Mouse (Mus musculus) layer of hippocampus, adult 18-20 months (tissue): ENCODE results near the gene Ptprn. TPM values are rescaled to one million over a fixed set of nuclear protein-coding genes. Genes with fewer than 3 reads are reported as not detected.

Experiments used
- DNase-seq, 2 experiments: peaks; one replicate each; pipeline ENCODE4 v3.0.0; 2022; ENCODE audit warnings: low spot score in 2 of 2
- total RNA-seq, 2 experiments: library from RNA; stranded (reverse); gene quantifications; 2 replicates each; pipeline ENCODE4 v1.2.3; 2021

Gene Ptprn
- total RNA-seq, 2 experiments from 2014 or later = 399 to 401 TPM

GRCm38 (mm10) chr1:75227653-75228052 is 36.6 kb downstream of the Ptprn start:
- DNase-seq = no peak

GRCm38 (mm10) chr1:75226138-75226537 is 38.2 kb downstream of the Ptprn start:
- DNase-seq = no peak

- no peak for DNase-seq
These were observed 38.8 kb downstream of the Ptprn start for GRCm38 (mm10) chr1:75225473-75225872.

- no peak for DNase-seq
These were observed 40.8 kb downstream of the Ptprn start for GRCm38 (mm10) chr1:75223532-75223931.

GRCm38 (mm10) chr1:75222926-75223325 is 41.4 kb downstream of the Ptprn start:
- no peak for DNase-seq

- no peak for DNase-seq
These were observed 42.8 kb downstream of the Ptprn start for GRCm38 (mm10) chr1:75221538-75221937.

- peak in 1 of 2 experiments; percentile 16 for DNase-seq
These were observed 44.8 kb downstream of the Ptprn start, which contains the start of gene Tuba4a for GRCm38 (mm10) chr1:75219531-75219930. TSS of gene Tuba4a (minus strand) at chr1:75219865.

GRCm38 (mm10) chr1:75219078-75219477 is 45.2 kb downstream of the Ptprn start:
- DNase-seq = peak; percentile 87 to 95

- peak; percentile 62 to 67 for DNase-seq
These were observed 45.9 kb downstream of the Ptprn start for GRCm38 (mm10) chr1:75218227-75219001.

- peak; percentile 30 to 58 for DNase-seq
These were observed 46.4 kb downstream of the Ptprn start for GRCm38 (mm10) chr1:75217893-75218226.

GRCm38 (mm10) chr1:75216797-75217585 is 47.3 kb downstream of the Ptprn start:
- no peak for DNase-seq

- no peak for DNase-seq
These were observed 48.5 kb downstream of the Ptprn start for GRCm38 (mm10) chr1:75215785-75216184.

- DNase-seq = peak; percentile 59 to 78
These were observed 49.4 kb downstream of the Ptprn start for GRCm38 (mm10) chr1:75214886-75215285.

- DNase-seq = no peak
These were observed 49.9 kb downstream of the Ptprn start for GRCm38 (mm10) chr1:75214442-75214841.

- no peak for DNase-seq
These were observed 51.2 kb downstream of the Ptprn start for GRCm38 (mm10) chr1:75213096-75213495.

- DNase-seq = no peak
These were observed 51.8 kb downstream of the Ptprn start for GRCm38 (mm10) chr1:75212542-75212941.

GRCm38 (mm10) chr1:75211141-75211708 is 53.1 kb downstream of the Ptprn start:
- no peak for DNase-seq

GRCm38 (mm10) chr1:75210136-75211087 is 53.9 kb downstream of the Ptprn start, which contains the start of the genes Glb1l and Stk16:
TSS of gene Glb1l (minus strand) at chr1:75210813.
TSS of gene Stk16 (plus strand) at chr1:75210838.
- peak; percentile 93 to 98 for DNase-seq

GRCm38 (mm10) chr1:75208967-75209678 is 55.2 kb downstream of the Ptprn start:
- DNase-seq = no peak

- no peak for DNase-seq
These were observed 63.1 kb downstream of the Ptprn start for GRCm38 (mm10) chr1:75201236-75201635.
